Mouse (Mus musculus) C2C12 (cell line): ENCODE results near the gene Sult5a1.

ENCODE experiments used
- CTCF ChIP-seq: IDR thresholded peaks from one replicate; pipeline ENCODE4 v1.5.1; 2011; ENCODE audit not compliant: control insufficient read depth, insufficient read depth, insufficient read length
- MYOG ChIP-seq: IDR thresholded peaks from one replicate; pipeline ENCODE4 v1.6.1; 2011; ENCODE audit not compliant: control insufficient read depth, insufficient read length; ENCODE audit errors: extremely low read depth
- USF1 ChIP-seq: IDR thresholded peaks from one replicate; pipeline ENCODE4 v1.6.1; 2011; ENCODE audit warnings: low read depth, mild to moderate bottlenecking, control low read depth, moderate library complexity

DNA sequence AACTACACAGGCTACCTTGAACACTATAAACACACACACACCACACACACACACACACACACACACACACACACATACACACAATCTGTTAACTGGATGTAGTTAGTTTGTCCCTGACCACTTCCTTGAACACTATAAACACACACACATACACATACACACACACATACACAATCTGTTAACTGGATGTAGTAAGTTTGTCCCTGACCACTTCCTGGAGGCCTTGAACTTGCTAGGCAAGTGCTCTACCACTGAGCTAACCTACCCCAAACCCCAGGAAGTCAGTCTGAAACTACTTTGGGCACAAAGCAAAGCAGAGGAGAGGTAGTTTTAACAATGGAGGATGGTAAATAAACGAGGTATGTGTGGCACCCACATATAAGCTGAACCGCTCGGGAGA lies 45.5 kb upstream of the Sult5a1 start:
- no peak for TF ChIP-seq CTCF
- no peak for TF ChIP-seq MYOG
- no peak for TF ChIP-seq USF1
